In genomic region chr5:64647417-64648125, GRCm38 (mm10) we compare ENCODE assay signal across 8 mouse cellular contexts.
DNase-seq lines count a peak whose midpoint lies in the region; ATAC-seq and TF ChIP-seq lines count a peak whose summit lies in the region.

No protein-coding gene starts in this region.

- TF ChIP-seq POLR2A in lung, adult 2 months (IDR thresholded peaks at IDR 0.05; ENCODE audit: borderline replicate concordance, extremely low read depth, low read depth, low read length) = no peak

- H3K27ac ChIP-seq in lung, embryonic 16.5 days (ENCODE audit: low read length) = no peak overlapping the region

- H3K9ac ChIP-seq in lung, embryonic 16.5 days (ENCODE audit: low read length) = peak overlapping the region; percentile 56

- TF ChIP-seq CTCF in lung, adult 2 months (IDR thresholded peaks at IDR 0.05; ENCODE audit: insufficient read depth, low read length) = no peak

- no peaks in the 10 kb centered on the region for H3K27me3 ChIP-seq in lung, embryonic 16.5 days (ENCODE audit: control insufficient read depth, insufficient read depth, low read depth, low read length)

- peak overlapping the region; percentile 65 for H3K4me2 ChIP-seq in lung, embryonic 16.5 days (ENCODE audit: low read depth, low read length)

- H3K9me3 ChIP-seq in lung, embryonic 16.5 days (ENCODE audit: control insufficient read depth, low read length) = no peaks in the 10 kb centered on the region

- peaks cover 10% of the 10 kb centered on the region for H3K4me1 ChIP-seq in lung, adult 2 months (ENCODE audit: control insufficient read depth, insufficient read depth, low read length)
- H3K4me1 ChIP-seq in lung, embryonic 16.5 days (replicated peaks; ENCODE audit: control insufficient read depth, insufficient read depth, low read length) = peaks cover 14% of the 10 kb centered on the region

- peak; percentile 30 for DNase-seq in lung, adult 2 months
- DNase-seq in lung, adult 18-20 months = no peak
- DNase-seq in cerebellum, postnatal 10 days = peak; percentile 80 to 87
- peak; percentile 34 to 35 for DNase-seq in frontal cortex, postnatal 10 days (ENCODE audit: low spot score in 2 of 2)
- peak; percentile 58 for DNase-seq in kidney, postnatal 10 days
- peak; percentile 23 for DNase-seq in right cerebral cortex, postnatal 4 days
- DNase-seq in adipocyte (ENCODE audit: low spot score) = no peak

- H3K4me3 ChIP-seq in lung, adult 2 months (replicated peaks; ENCODE audit: extremely low read depth, low read depth, low read length) = peak overlapping the region; percentile 2
- H3K4me3 ChIP-seq in lung, embryonic 16.5 days (ENCODE audit: low read length) = peak overlapping the region; percentile 44

- no peaks in the 10 kb centered on the region for H3K36me3 ChIP-seq in lung, embryonic 16.5 days (ENCODE audit: control insufficient read depth, insufficient read depth, low read length)

- 0 out of 2 replicates have a peak, but pooled peaks have one; percentile 44 for ATAC-seq in lung, embryonic 16.5 days (ENCODE audit: low read depth)

- 23% methylated on average over 18 of the region's 18 CpGs for WGBS in lung, adult 2 months
- WGBS in lung, embryonic 16.5 days = 7% methylated on average over 17 of the region's 18 CpGs

Comparison
In these comparisons a context has a peak if more than half of its experiments do, and no peak if none do; other contexts are left out.
1. DNase-seq: peak in lung, adult 2 months (single experiment), cerebellum, postnatal 10 days (2 of 2), frontal cortex, postnatal 10 days (2 of 2), kidney, postnatal 10 days (single experiment) and right cerebral cortex, postnatal 4 days (single experiment); none in lung, adult 18-20 months (0 of 2) and adipocyte (single experiment).